Mouse (Mus musculus) E14TG2a.4 (cell line): ENCODE data around the gene Rtn4.

Source experiments
- CTCF ChIP-seq: conservative IDR thresholded peaks from 2 replicates; pipeline ENCODE4 v1.5.1; 2014; ENCODE audit warnings: low read length
- NANOG ChIP-seq: IDR thresholded peaks from 2 replicates; pipeline ENCODE4 v1.6.1; 2014; ENCODE audit warnings: borderline replicate concordance, low read length, mixed read lengths

DNA sequence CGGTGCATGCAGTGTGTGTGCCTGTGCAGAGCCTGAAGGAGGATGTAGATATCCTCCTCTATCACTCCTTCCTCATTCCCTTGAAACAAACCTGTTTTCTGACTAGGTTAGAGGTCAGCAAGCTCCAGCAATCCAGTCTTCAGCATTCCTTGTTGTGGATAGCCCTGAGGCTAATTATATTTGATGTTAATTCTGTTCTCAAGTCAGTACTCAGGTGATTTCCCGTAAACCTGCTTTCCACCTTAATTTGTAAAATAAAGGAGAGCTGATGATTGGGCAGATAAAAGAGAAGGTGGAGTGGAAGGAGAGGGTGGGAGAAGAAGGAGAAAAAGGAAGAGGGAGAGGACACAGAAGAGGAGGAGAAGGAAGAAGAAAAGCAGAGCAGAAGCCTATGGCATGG is 8.5 kb upstream of the Rtn4 start:
- TF ChIP-seq CTCF, result no peak
- peak; percentile 50; the same call in 1 of the 2 replicates for TF ChIP-seq NANOG
